Mouse (Mus musculus) lung, postnatal 0 days (tissue): Measurements from ENCODE around the gene Rptor.

ENCODE experiments used
- CTCF ChIP-seq: IDR thresholded peaks from 2 replicates; pipeline ENCODE4 v1.5.1; 2016; ENCODE audit warnings: antibody characterized with exemption, mild to moderate bottlenecking
- EP300 ChIP-seq: IDR thresholded peaks from 2 replicates; pipeline ENCODE4 v1.6.1; 2016; ENCODE audit warnings: antibody characterized with exemption, mild to moderate bottlenecking, control low read depth

GRCm38 (mm10) chr11:119788488-119788887 lies 185.8 kb downstream of the Rptor start:
- TF ChIP-seq CTCF (no peak), EP300 (no peak)
